Comparison of ENCODE assay signal across 28 mouse cellular contexts in the genomic region with DNA sequence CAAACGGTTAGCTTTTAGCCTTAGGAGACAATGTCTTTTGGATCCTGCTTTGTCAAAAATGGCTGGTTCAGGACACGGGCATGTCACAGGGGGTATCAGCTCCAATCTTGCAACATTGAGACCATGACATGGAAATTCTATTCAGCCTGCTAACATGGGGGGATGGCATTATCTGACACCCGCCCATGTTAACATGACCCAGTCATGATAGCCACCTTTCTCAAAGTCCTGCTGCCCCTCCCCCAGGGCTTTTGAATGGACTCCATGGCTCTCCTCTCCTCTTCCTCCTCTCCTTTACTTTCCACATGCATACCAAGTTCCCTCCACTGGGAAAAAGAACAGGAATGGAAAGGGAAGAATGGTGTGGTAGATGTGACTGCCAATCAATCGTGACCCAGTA. TPM values are rescaled to one million over a fixed set of nuclear protein-coding genes. Genes with fewer than 3 reads are reported as not detected.
DNase-seq lines count a peak whose midpoint lies in the region; ATAC-seq and TF ChIP-seq lines count a peak whose summit lies in the region.
"Had no signal": no experiment of that assay in that cellular context is flagged by ENCODE, and none has a peak within 500 bp of the region (broad histone marks: within the 10 kb centered on the region; RNA-seq: fewer than 3 reads in every experiment).

No protein-coding gene starts in this region.

- no peak for TF ChIP-seq CTCF in intestine, postnatal 0 days (IDR thresholded peaks at IDR 0.05; ENCODE audit: low read depth)
- TF ChIP-seq CTCF in hindbrain, postnatal 0 days (IDR thresholded peaks at IDR 0.05; ENCODE audit: low read depth): no peak

- no peak overlapping the region for H3K27ac ChIP-seq in intestine, embryonic 14.5 days (ENCODE audit: low read depth)
- H3K27ac ChIP-seq in intestine, postnatal 0 days (ENCODE audit: low read depth, low read length): no peak overlapping the region
- 0 out of 2 replicates have a peak overlapping the region, but pooled peaks have one; percentile 67 for H3K27ac ChIP-seq in hindbrain, postnatal 0 days
- H3K27ac ChIP-seq in neural tube, embryonic 15.5 days (replicated peaks): peak overlapping the region; percentile 30; the same call in 1 of the 2 replicates
- H3K27ac ChIP-seq: gastrocnemius, adult 2 months; heart, adult 2 months; kidney, embryonic 15.5 days; liver, embryonic 14.5 days; neural tube, embryonic 12.5 days; stomach, postnatal 0 days had no signal

- H3K9me3 ChIP-seq in intestine, embryonic 14.5 days (ENCODE audit: control insufficient read depth, low read length): no peaks in the 10 kb centered on the region
- no peaks in the 10 kb centered on the region for H3K9me3 ChIP-seq in intestine, postnatal 0 days (ENCODE audit: control insufficient read depth)
- H3K9me3 ChIP-seq in hindbrain, postnatal 0 days (ENCODE audit: low read length): no peaks in the 10 kb centered on the region
- H3K9me3 ChIP-seq in neural tube, embryonic 15.5 days (replicated peaks): no peaks in the 10 kb centered on the region
- H3K9me3 ChIP-seq: embryonic facial prominence, embryonic 12.5 days; heart, embryonic 13.5 days; kidney, embryonic 15.5 days; neural tube, embryonic 12.5 days had no signal

- no peaks in the 10 kb centered on the region for H3K4me1 ChIP-seq in intestine, embryonic 14.5 days (replicated peaks; ENCODE audit: control insufficient read depth, insufficient read depth, low read length)
- no peaks in the 10 kb centered on the region for H3K4me1 ChIP-seq in intestine, postnatal 0 days (replicated peaks; ENCODE audit: control insufficient read depth, insufficient read depth, low read length)
- peaks cover 8% of the 10 kb centered on the region for H3K4me1 ChIP-seq in hindbrain, postnatal 0 days (ENCODE audit: insufficient read depth, low read length)
- H3K4me1 ChIP-seq in neural tube, embryonic 15.5 days: peaks cover 13% of the 10 kb centered on the region
- H3K4me1 ChIP-seq: neural tube, embryonic 12.5 days had no signal

- H3K27me3 ChIP-seq in intestine, embryonic 14.5 days (replicated peaks; ENCODE audit: control insufficient read depth, insufficient read depth, low read length): no peaks in the 10 kb centered on the region
- H3K27me3 ChIP-seq in intestine, postnatal 0 days (replicated peaks; ENCODE audit: control insufficient read depth, insufficient read depth, low read length): no peaks in the 10 kb centered on the region
- H3K27me3 ChIP-seq in hindbrain, postnatal 0 days (ENCODE audit: insufficient read depth, low read length): no peaks in the 10 kb centered on the region
- H3K27me3 ChIP-seq in neural tube, embryonic 15.5 days (replicated peaks): no peaks in the 10 kb centered on the region
- H3K27me3 ChIP-seq: embryonic facial prominence, embryonic 12.5 days; heart, embryonic 13.5 days; kidney, embryonic 15.5 days; neural tube, embryonic 12.5 days had no signal

- peak; percentile 76 for DNase-seq in heart, adult 11 months
- DNase-seq in heart, postnatal 4 days: no peak
- peak; percentile 28 for DNase-seq in intestine, embryonic 14.5 days (ENCODE audit: low spot score)
- no peak for DNase-seq in hindbrain, postnatal 0 days (ENCODE audit: low spot score)
- DNase-seq in cerebellum, adult 11-12 months: no peak
- DNase-seq: embryo, embryonic 11 days; gastrocnemius, adult 2 months; gastrocnemius, postnatal 36 days; kidney, adult 18-20 months; kidney, postnatal 25 days; liver; lung, embryonic 14.5 days; lung, postnatal 14 days; spleen, adult 18-20 months; thymus, adult 2 months; thymus, postnatal 36 days had no signal

- no peaks in the 10 kb centered on the region for H3K36me3 ChIP-seq in intestine, embryonic 14.5 days (ENCODE audit: control insufficient read depth, insufficient read depth, low read length)
- no peaks in the 10 kb centered on the region for H3K36me3 ChIP-seq in intestine, postnatal 0 days (ENCODE audit: control insufficient read depth, insufficient read depth)
- no peaks in the 10 kb centered on the region for H3K36me3 ChIP-seq in hindbrain, postnatal 0 days (ENCODE audit: insufficient read depth, low read length)
- no peaks in the 10 kb centered on the region for H3K36me3 ChIP-seq in neural tube, embryonic 15.5 days
- H3K36me3 ChIP-seq: embryonic facial prominence, embryonic 12.5 days; heart, embryonic 13.5 days; kidney, embryonic 15.5 days; neural tube, embryonic 12.5 days had no signal

- no peak overlapping the region for H3K4me3 ChIP-seq in intestine, embryonic 14.5 days (ENCODE audit: low read depth, low read length)
- H3K4me3 ChIP-seq in intestine, postnatal 0 days (ENCODE audit: low read depth, low read length): no peak overlapping the region
- no peak overlapping the region for H3K4me3 ChIP-seq in hindbrain, postnatal 0 days (ENCODE audit: low read length)
- no peak overlapping the region for H3K4me3 ChIP-seq in neural tube, embryonic 15.5 days (replicated peaks)
- H3K4me3 ChIP-seq: embryonic facial prominence, embryonic 12.5 days; gastrocnemius, adult 2 months; heart, adult 2 months; heart, embryonic 13.5 days; kidney, embryonic 15.5 days; neural tube, embryonic 12.5 days had no signal

- 92% methylated on average over 4 of the region's 4 CpGs for WGBS in intestine, embryonic 14.5 days
- 89% methylated on average over 4 of the region's 4 CpGs for WGBS in intestine, postnatal 0 days
- 69% methylated on average over 4 of the region's 4 CpGs for WGBS in hindbrain, postnatal 0 days
- whole genome bisulfite sequencing in neural tube, embryonic 15.5 days: 82% methylated on average over 4 of the region's 4 CpGs

- ATAC-seq in intestine, embryonic 14.5 days (replicated peaks; ENCODE audit: low FRiP score, low TSS enrichment, low read depth): no peak
- ATAC-seq in intestine, postnatal 0 days: no peak
- ATAC-seq in hindbrain, postnatal 0 days: no peak
- ATAC-seq in neural tube, embryonic 15.5 days (ENCODE audit: low FRiP score): no peak
- ATAC-seq: CD4-positive, CD25-positive, alpha-beta regulatory T cell, adult 4 months; midbrain, embryonic 16.5 days had no signal

- H3K4me2 ChIP-seq in intestine, embryonic 14.5 days (ENCODE audit: low read length): no peak overlapping the region
- no peak overlapping the region for H3K4me2 ChIP-seq in intestine, postnatal 0 days (replicated peaks; ENCODE audit: low read depth)
- 0 out of 2 replicates have a peak overlapping the region, but pooled peaks have one; percentile 43 for H3K4me2 ChIP-seq in hindbrain, postnatal 0 days (ENCODE audit: low read depth, low read length)
- no peak overlapping the region for H3K4me2 ChIP-seq in neural tube, embryonic 15.5 days
- H3K4me2 ChIP-seq: embryonic facial prominence, embryonic 12.5 days; heart, embryonic 13.5 days; kidney, embryonic 15.5 days; lung, embryonic 14.5 days; midbrain, embryonic 11.5 days; neural tube, embryonic 12.5 days had no signal

- no peak overlapping the region for H3K9ac ChIP-seq in intestine, embryonic 14.5 days (ENCODE audit: low read length)
- no peak overlapping the region for H3K9ac ChIP-seq in intestine, postnatal 0 days (ENCODE audit: low read depth, low read length)
- no peak overlapping the region for H3K9ac ChIP-seq in hindbrain, postnatal 0 days (replicated peaks; ENCODE audit: low read length)
- no peak overlapping the region for H3K9ac ChIP-seq in neural tube, embryonic 15.5 days (replicated peaks)
- H3K9ac ChIP-seq: embryonic facial prominence, embryonic 12.5 days; kidney, embryonic 15.5 days; liver, embryonic 14.5 days; lung, embryonic 14.5 days; neural tube, embryonic 12.5 days had no signal

RNA-seq across cellular contexts. Expression of a gene that starts 43.5 kb away (rescaled TPM):
- 100 to 1,000 TPM; 113 to 131 TPM for total RNA-seq in heart, postnatal 4 days (2021)
- 74.3 and 75.9 TPM in 2 replicates for polyA plus RNA-seq in intestine, embryonic 14.5 days (2014; fragmentation: Nextera tagmentation; extraction: Ambion mirVana)
- 41.9 and 48.4 TPM in 2 replicates for polyA plus RNA-seq in intestine, postnatal 0 days (2015; fragmentation: Nextera tagmentation; extraction: Ambion mirVana)
- total RNA-seq in hindbrain, postnatal 0 days (2014; rRNA removed): 40.6 and 50.4 TPM in 2 replicates
- 69.0 and 70.5 TPM in 2 replicates for polyA plus RNA-seq in hindbrain, postnatal 0 days (2015; fragmentation: Nextera tagmentation; extraction: Ambion mirVana)
- polyA plus RNA-seq in neural tube, embryonic 15.5 days (2015; fragmentation: Nextera tagmentation; extraction: Ambion mirVana): 76.2 and 84.4 TPM in 2 replicates

Comparison
In these comparisons a context has a peak if more than half of its experiments do, and no peak if none do; other contexts are left out.
1. DNase-seq: peak in heart, adult 11 months (single experiment) and intestine, embryonic 14.5 days (single experiment); none in heart, postnatal 4 days (single experiment), hindbrain, postnatal 0 days (single experiment) and cerebellum, adult 11-12 months (single experiment).
2. H3K27ac ChIP-seq: peak in hindbrain, postnatal 0 days (single experiment) and neural tube, embryonic 15.5 days (single experiment); none in intestine, embryonic 14.5 days (single experiment) and intestine, postnatal 0 days (single experiment).